Mouse (Mus musculus) heart, embryonic 11.5 days (tissue): ENCODE data around the gene Ift43. TPM values are rescaled to one million over a fixed set of nuclear protein-coding genes. Genes with fewer than 3 reads are reported as not detected.

Source experiments
- ATAC-seq: fragments of 200-750 bp; cut with Nextera tagmentation; replicated peaks from 2 replicates; pipeline ENCODE4 v1.8.0; 2017; ENCODE audit warnings: moderate library complexity; ENCODE audit not compliant: insufficient number of reproducible peaks, low FRiP score, low TSS enrichment
- H3K27ac ChIP-seq: fragments of 300-500 bp; sonication (generic); 2 replicates; pipeline ENCODE4 v1.5.1; 2014; ENCODE audit warnings: mild to moderate bottlenecking, low read depth, low read length
- H3K27me3 ChIP-seq: fragments of 300-500 bp; sonication (generic); 2 replicates; pipeline ENCODE4 v1.6.1; 2014; ENCODE audit warnings: mild to moderate bottlenecking, low read length, mixed read lengths; ENCODE audit not compliant: control insufficient read depth, insufficient read depth
- H3K36me3 ChIP-seq: fragments of 300-500 bp; sonication (generic); 2 replicates; pipeline ENCODE4 v1.6.1; 2014; ENCODE audit warnings: mild to moderate bottlenecking, low read length, moderate library complexity, mixed read lengths; ENCODE audit not compliant: control insufficient read depth, insufficient read depth
- H3K4me1 ChIP-seq: fragments of 300-500 bp; sonication (generic); 2 replicates; pipeline ENCODE4 v1.6.1; 2014; ENCODE audit warnings: low read length; ENCODE audit not compliant: control insufficient read depth, insufficient read depth
- H3K4me2 ChIP-seq: fragments of 300-500 bp; sonication (generic); 2 replicates; pipeline ENCODE4 v1.6.1; 2014; ENCODE audit warnings: mild to moderate bottlenecking, moderate library complexity
- H3K4me3 ChIP-seq: fragments of 300-500 bp; sonication (generic); 2 replicates; pipeline ENCODE4 v1.5.1; 2014; ENCODE audit warnings: low read depth, low read length
- H3K9ac ChIP-seq: fragments of 300-500 bp; sonication (generic); 2 replicates; pipeline ENCODE4 v1.6.1; 2014; ENCODE audit warnings: mild to moderate bottlenecking, low read depth, low read length, moderate library complexity
- H3K9me3 ChIP-seq: fragments of 300-500 bp; sonication (generic); replicated peaks from 2 replicates; pipeline ENCODE4 v1.6.1; 2016; ENCODE audit warnings: low read length; ENCODE audit not compliant: control insufficient read depth
- WGBS: fragments of 180-500 bp; shearing (Covaris S2); extraction: QIAGEN DNeasy Blood & Tissue Kit; methylation state at CpG from one replicate; pipeline ENCODE4 v1.1.7; 2014; ENCODE audit not compliant: insufficient replicate concordance; 5-methylcytosine and 5-hydroxymethylcytosine counted together
- polyA plus RNA-seq: library from polyadenylated mRNA; unstranded; fragments of >200 nt; fragmentation: Nextera tagmentation; extraction: Ambion mirVana; gene quantifications from 2 replicates; pipeline ENCODE4 v1.2.1, GENCODE M21; 2014

Gene Ift43
- polyA plus RNA-seq, 1 experiment from 2014 or later = 113 TPM

DNA sequence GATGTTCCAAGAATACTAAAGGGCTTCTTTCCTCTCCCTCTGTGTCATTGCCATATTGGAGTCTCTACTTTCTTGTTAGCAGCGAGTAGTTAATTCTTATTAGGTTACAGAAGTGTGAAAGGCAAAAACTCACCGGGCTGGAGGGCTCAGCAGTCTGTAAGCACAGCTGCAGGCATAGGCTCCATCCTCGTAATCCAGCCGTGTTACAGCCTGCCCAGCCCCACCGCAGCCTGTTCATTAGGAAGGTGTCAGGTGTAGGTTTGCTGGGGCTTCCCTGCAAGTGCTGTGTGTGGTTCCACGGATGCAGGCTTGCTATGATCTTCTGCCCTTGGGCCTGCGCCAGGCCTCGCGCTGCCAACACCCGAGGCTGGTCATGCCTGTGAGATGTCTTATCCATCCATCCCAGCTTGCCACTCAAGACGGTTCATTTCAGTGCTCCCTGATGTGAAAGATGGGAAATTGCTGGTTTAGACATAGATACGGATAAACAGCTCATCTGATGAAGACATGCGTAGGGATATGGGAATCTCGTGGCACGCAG is 34.0 kb downstream of the Ift43 start:
- no peak overlapping the region for H3K9ac ChIP-seq
- H3K36me3 ChIP-seq = peaks cover 2% of the 10 kb centered on the region; the same call in 1 of the 2 replicates
- no peak overlapping the region for H3K4me3 ChIP-seq
- H3K9me3 ChIP-seq = no peaks in the 10 kb centered on the region
- ATAC-seq = no peak
- 84% methylated on average over 15 of the region's 15 CpGs for WGBS
- H3K27me3 ChIP-seq = no peaks in the 10 kb centered on the region
- H3K4me1 ChIP-seq = no peaks in the 10 kb centered on the region
- H3K27ac ChIP-seq = no peak overlapping the region
- no peak overlapping the region for H3K4me2 ChIP-seq

DNA sequence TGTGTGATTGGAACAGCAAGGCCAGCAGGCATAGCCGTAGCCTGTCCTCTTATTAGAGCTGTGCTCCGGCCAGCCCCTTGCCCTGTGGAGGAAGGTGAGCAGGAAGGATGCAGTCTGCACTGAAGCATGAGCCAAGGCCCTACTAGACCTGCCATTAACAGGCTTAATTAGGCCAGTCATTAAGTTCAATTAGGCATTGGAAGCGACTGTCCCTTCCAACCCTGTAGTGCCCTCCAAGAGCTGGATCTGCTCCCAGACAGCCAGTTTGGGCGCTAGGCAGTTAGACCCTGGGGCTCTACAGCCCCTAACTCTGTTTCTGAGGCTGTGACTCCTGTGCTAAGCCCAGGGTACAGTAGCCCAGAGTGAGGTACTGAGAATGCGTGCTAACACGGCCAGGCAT is 41.7 kb downstream of the Ift43 start:
- 74% methylated on average over 6 of the region's 6 CpGs for WGBS
- H3K27ac ChIP-seq = no peak overlapping the region
- no peaks in the 10 kb centered on the region for H3K27me3 ChIP-seq
- no peaks in the 10 kb centered on the region for H3K4me1 ChIP-seq
- no peaks in the 10 kb centered on the region for H3K36me3 ChIP-seq
- H3K4me2 ChIP-seq = no peak overlapping the region
- no peak overlapping the region for H3K4me3 ChIP-seq
- no peaks in the 10 kb centered on the region for H3K9me3 ChIP-seq
- H3K9ac ChIP-seq = no peak overlapping the region
- ATAC-seq = no peak

DNA sequence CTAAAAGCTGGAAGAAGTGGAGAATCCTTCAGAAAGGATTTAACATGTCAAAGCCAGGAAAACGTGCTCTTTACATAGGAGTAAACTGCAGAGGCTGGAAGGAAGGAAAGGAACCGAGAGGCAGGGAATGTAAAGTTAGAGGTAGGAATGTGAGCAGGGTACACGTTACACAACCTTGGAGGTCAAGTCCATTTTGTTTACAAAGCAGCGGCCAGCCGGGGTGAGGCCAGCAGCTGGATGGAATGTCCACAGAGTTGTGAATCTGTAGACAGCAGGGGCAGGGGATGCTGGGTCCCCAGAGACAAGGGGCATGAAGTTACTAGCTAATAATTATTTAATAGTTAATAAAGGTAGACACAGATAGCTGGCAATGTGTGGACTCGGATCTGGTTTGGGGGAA is 45.8 kb downstream of the Ift43 start:
- no peaks in the 10 kb centered on the region for H3K36me3 ChIP-seq
- no peak overlapping the region for H3K4me2 ChIP-seq
- WGBS = 65% methylated on average over 6 of the region's 6 CpGs
- no peak overlapping the region for H3K27ac ChIP-seq
- H3K4me3 ChIP-seq = no peak overlapping the region
- H3K27me3 ChIP-seq = no peaks in the 10 kb centered on the region
- H3K4me1 ChIP-seq = peaks cover 4% of the 10 kb centered on the region; the same call in 1 of the 2 replicates
- H3K9ac ChIP-seq = no peak overlapping the region
- H3K9me3 ChIP-seq = no peaks in the 10 kb centered on the region
- no peak for ATAC-seq

DNA sequence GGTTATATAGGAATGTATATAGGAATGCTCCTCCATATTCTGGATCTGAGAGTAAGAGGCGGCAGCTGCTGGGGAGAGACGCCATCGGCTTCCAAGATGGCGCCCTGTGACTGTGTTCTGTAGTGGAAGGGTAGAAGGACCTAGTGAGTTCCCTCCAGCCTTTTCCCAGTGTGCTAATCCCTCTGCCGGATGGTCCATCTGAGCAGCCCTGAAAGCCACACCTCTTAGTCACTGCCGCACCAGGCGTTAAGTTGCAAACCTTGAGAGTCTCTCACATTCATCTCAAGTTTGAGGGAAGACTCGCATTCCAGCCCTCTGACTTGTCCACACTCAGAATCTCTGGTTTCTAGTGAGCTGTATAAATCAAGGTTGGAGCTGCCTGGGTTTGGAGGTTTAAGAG is 46.7 kb downstream of the Ift43 start:
- Histone ChIP-seq H3K4me3 (no peak overlapping the region), H3K27me3 (no peaks in the 10 kb centered on the region), H3K9me3 (no peaks in the 10 kb centered on the region), H3K4me2 (no peak overlapping the region), H3K36me3 (no peaks in the 10 kb centered on the region), H3K9ac (no peak overlapping the region), H3K4me1 (peaks cover 4% of the 10 kb centered on the region; the same call in 1 of the 2 replicates), H3K27ac (no peak overlapping the region)
- 78% methylated on average over 8 of the region's 8 CpGs for WGBS
- no peak for ATAC-seq

DNA sequence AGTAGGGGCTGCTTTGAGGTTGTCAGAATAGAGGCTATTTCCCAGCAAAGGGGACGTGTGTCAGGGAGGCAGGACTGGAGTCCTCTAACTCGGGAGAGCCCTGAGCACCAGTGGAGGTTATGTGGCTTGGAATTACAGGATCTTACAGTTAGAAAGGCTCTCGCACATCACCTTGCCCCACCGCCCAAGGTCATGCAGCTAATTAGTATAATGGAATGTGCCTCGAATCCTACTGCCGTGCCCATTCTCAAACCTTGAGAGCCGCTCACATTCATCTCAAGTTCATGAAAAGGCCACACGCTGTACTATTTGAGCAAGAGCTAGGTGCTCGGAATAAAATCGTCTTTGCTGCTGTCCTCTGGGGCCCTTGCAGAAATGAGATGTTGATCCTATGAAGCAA is 47.4 kb downstream of the Ift43 start:
- H3K27ac ChIP-seq = no peak overlapping the region
- H3K36me3 ChIP-seq = no peaks in the 10 kb centered on the region
- H3K4me3 ChIP-seq = no peak overlapping the region
- ATAC-seq = no peak
- no peak overlapping the region for H3K4me2 ChIP-seq
- no peaks in the 10 kb centered on the region for H3K27me3 ChIP-seq
- H3K9ac ChIP-seq = no peak overlapping the region
- WGBS = 54% methylated on average over 10 of the region's 10 CpGs
- H3K4me1 ChIP-seq = peaks cover 4% of the 10 kb centered on the region; the same call in 1 of the 2 replicates
- H3K9me3 ChIP-seq = no peaks in the 10 kb centered on the region

DNA sequence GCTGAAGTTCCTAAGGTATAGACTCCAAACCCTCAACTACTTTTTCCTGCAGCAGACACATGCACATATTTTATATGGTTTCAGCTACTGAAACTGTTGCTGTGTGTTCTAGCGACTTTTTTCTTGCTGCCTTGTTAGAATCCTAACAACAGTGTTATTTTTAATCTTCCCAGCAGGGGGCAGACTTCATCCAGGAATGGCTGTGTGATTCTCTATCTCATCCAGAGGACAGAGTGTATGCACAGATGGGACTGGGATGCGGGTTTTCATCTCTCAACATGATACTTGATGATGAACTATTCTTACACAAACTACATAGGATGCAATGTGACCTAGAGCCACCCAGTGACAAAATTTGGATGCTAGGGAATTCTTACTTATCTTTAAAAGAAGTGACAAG is 50.5 kb downstream of the Ift43 start:
- no peak for ATAC-seq
- Histone ChIP-seq H3K36me3 (no peaks in the 10 kb centered on the region), H3K27me3 (no peaks in the 10 kb centered on the region), H3K9me3 (no peaks in the 10 kb centered on the region), H3K27ac (no peak overlapping the region), H3K4me3 (no peak overlapping the region), H3K4me1 (peaks cover 18% of the 10 kb centered on the region), H3K4me2 (no peak overlapping the region), H3K9ac (no peak overlapping the region)
- WGBS = 20% methylated on average over 2 of the region's 2 CpGs

DNA sequence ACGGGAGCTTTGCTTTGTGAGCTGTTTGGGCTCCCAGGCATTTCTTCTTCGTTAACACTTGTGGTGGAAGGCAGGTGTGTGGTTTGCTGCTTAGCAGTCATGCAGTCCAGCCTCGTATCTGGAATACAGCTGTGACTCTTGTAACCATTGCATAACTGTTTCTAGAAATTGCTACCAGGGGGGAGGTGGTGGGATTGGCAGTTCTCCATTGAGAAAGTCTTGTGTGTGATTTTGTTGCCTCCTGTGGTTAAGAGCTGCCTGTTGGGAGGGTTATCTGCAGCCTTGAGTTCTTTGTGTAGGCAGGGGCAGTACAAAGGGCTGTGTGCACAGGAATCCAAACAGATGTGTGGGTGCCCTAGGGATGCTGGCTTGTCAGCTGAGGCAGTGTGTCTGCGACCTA is 53.4 kb downstream of the Ift43 start:
- Histone ChIP-seq H3K9ac (peak overlapping the region; percentile 46), H3K27me3 (no peaks in the 10 kb centered on the region), H3K4me2 (no peak overlapping the region), H3K27ac (no peak overlapping the region), H3K4me3 (no peak overlapping the region), H3K36me3 (peaks cover 2% of the 10 kb centered on the region; the same call in 1 of the 2 replicates), H3K4me1 (peaks cover 14% of the 10 kb centered on the region), H3K9me3 (no peaks in the 10 kb centered on the region)
- 65% methylated on average over 4 of the region's 4 CpGs for WGBS
- no peak for ATAC-seq

DNA sequence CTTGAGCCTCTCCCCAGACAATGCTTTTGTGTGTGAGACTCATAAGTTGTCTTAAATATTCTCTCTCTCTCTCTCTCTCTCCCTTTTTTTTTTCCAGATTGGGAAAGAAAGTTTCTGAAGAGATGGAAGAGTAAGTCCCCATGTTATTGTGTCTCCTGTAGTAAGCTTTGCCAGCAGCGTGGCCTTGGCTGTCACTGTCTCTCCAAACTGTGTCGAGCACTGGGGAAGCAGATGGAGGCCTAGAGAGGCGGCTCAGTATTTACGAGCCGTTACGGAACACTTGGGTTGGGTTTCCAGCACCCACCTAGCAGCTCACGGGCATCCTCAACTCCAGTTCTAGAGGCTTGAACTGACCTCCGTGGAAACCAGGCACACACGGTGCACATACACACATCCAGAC is 56.4 kb downstream of the Ift43 start:
- H3K4me1 ChIP-seq = peaks cover 14% of the 10 kb centered on the region
- H3K4me3 ChIP-seq = no peak overlapping the region
- H3K36me3 ChIP-seq = peaks cover 2% of the 10 kb centered on the region; the same call in 1 of the 2 replicates
- no peak for ATAC-seq
- no peak overlapping the region for H3K4me2 ChIP-seq
- H3K27me3 ChIP-seq = no peaks in the 10 kb centered on the region
- no peak overlapping the region for H3K27ac ChIP-seq
- WGBS = 94% methylated on average over 9 of the region's 9 CpGs
- H3K9ac ChIP-seq = no peak overlapping the region
- no peaks in the 10 kb centered on the region for H3K9me3 ChIP-seq

DNA sequence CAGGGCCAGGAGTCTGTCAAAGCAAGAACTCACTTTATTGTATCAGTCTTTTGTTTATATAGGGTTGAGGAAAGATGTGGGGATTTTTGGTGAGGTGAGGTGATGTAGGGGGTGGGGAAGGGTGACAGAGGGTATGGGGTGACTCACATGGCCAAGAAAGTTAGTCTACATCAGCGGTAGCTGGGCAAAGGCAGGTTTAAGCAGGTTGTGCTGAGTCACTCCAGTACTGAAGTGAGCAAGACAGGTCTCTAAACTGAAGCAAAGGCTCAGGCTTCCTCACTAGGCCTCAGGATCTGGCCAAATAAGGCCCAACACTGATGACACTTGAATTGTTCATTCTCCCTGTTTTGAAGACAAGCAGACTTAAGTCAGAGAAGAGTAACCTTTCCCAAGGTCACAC is 60.0 kb downstream of the Ift43 start:
- H3K4me2 ChIP-seq = no peak overlapping the region
- no peak overlapping the region for H3K4me3 ChIP-seq
- no peaks in the 10 kb centered on the region for H3K4me1 ChIP-seq
- no peak overlapping the region for H3K27ac ChIP-seq
- H3K9ac ChIP-seq = no peak overlapping the region
- H3K36me3 ChIP-seq = peaks cover 2% of the 10 kb centered on the region; the same call in 1 of the 2 replicates
- no peaks in the 10 kb centered on the region for H3K9me3 ChIP-seq
- H3K27me3 ChIP-seq = no peaks in the 10 kb centered on the region
- no peak for ATAC-seq
- WGBS = 80% methylated on average over 1 of the region's 1 CpGs
